Mouse (Mus musculus) forebrain, embryonic 11.5 days (tissue): Measurements from ENCODE around the gene Tex21. TPM values are rescaled to one million over a fixed set of nuclear protein-coding genes. Genes with fewer than 3 reads are reported as not detected.

Source experiments
- ATAC-seq: fragments of 200-750 bp; cut with Nextera tagmentation; replicated peaks from 2 replicates; pipeline ENCODE4 v1.8.0; 2017; ENCODE audit warnings: moderate TSS enrichment; ENCODE audit not compliant: low FRiP score
- DNase-seq: peaks from one replicate; pipeline ENCODE4 v3.0.0-alpha.2; 2017; ENCODE audit warnings: low spot score
- H3K27ac ChIP-seq: fragments of 300-500 bp; sonication (generic); 2 replicates; pipeline ENCODE4 v1.5.1; 2014; ENCODE audit warnings: low read depth, low read length
- H3K27me3 ChIP-seq: fragments of 300-500 bp; sonication (generic); 2 replicates; pipeline ENCODE4 v1.6.1; 2014; ENCODE audit warnings: mild to moderate bottlenecking, low read length, mixed read lengths; ENCODE audit not compliant: control insufficient read depth, insufficient read depth
- H3K36me3 ChIP-seq: fragments of 300-500 bp; sonication (generic); 2 replicates; pipeline ENCODE4 v1.6.1; 2014; ENCODE audit warnings: mild to moderate bottlenecking, low read length, moderate library complexity, mixed read lengths; ENCODE audit not compliant: control insufficient read depth, insufficient read depth
- H3K4me1 ChIP-seq: fragments of 300-500 bp; sonication (generic); replicated peaks from 2 replicates; pipeline ENCODE4 v1.6.1; 2014; ENCODE audit warnings: low read length, mixed read lengths; ENCODE audit not compliant: control insufficient read depth, insufficient read depth
- H3K4me2 ChIP-seq: fragments of 300-500 bp; sonication (generic); 2 replicates; pipeline ENCODE4 v1.6.1; 2014; ENCODE audit warnings: low read depth, mild to moderate bottlenecking, low read length, moderate library complexity, mixed read lengths; ENCODE audit not compliant: severe bottlenecking
- H3K4me3 ChIP-seq: fragments of 300-500 bp; sonication (generic); 2 replicates; pipeline ENCODE4 v1.5.1; 2014; ENCODE audit warnings: low read depth, low read length
- H3K9ac ChIP-seq: fragments of 300-500 bp; sonication (generic); 2 replicates; pipeline ENCODE4 v1.6.1; 2014; ENCODE audit warnings: low read length
- H3K9me3 ChIP-seq: fragments of 300-500 bp; sonication (generic); 2 replicates; pipeline ENCODE4 v1.6.1; 2016; ENCODE audit warnings: low read length, mixed read lengths; ENCODE audit not compliant: control insufficient read depth
- WGBS: fragments of 180-500 bp; shearing (Covaris S2); extraction: QIAGEN DNeasy Blood & Tissue Kit; methylation state at CpG from one replicate; pipeline ENCODE4 v1.1.7; 2014; 5-methylcytosine and 5-hydroxymethylcytosine counted together
- polyA plus RNA-seq: library from polyadenylated mRNA; unstranded; fragments of >200 nt; fragmentation: Nextera tagmentation; extraction: Ambion mirVana; gene quantifications from 2 replicates; pipeline ENCODE4 v1.2.1, GENCODE M21; 2014

Gene Tex21
- polyA plus RNA-seq, 1 experiment from 2014 or later: not detected

DNA sequence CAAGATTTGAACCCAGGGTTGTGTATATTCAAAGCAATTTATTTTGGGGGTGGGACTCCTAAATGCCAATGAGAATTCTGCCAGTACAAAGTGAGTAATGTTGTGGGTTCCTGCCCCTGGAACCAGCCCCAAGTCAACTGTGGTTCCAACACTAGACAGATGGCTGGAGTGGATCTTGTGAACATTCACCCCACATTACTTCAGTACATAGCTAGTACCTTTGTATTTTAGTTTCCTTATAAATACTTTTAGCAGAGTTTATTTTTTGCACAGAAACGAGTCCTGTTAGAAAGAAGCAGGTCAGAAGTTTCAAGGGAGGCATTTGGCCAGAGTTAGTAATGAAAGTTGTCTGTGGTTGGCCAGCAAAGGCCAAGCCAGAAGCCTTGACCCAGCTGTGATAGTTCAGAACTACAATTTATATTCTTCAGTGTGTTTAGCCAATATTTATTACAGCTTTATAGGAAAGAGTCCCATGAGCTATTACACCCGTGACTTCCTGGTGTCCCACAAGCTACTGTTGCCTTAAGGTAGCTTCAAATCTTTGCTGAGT is 34.6 kb upstream of the Tex21 start:
- Histone ChIP-seq H3K27me3 (no peaks in the 10 kb centered on the region), H3K9me3 (no peaks in the 10 kb centered on the region), H3K4me3 (no peak overlapping the region), H3K27ac (no peak overlapping the region), H3K4me2 (no peak overlapping the region), H3K4me1 (peaks cover 3% of the 10 kb centered on the region), H3K9ac (no peak overlapping the region), H3K36me3 (no peaks in the 10 kb centered on the region; the same call in 1 of the 2 replicates)
- ATAC-seq: no peak
- no peak for DNase-seq
- 90% methylated on average over 2 of the region's 2 CpGs for WGBS

DNA sequence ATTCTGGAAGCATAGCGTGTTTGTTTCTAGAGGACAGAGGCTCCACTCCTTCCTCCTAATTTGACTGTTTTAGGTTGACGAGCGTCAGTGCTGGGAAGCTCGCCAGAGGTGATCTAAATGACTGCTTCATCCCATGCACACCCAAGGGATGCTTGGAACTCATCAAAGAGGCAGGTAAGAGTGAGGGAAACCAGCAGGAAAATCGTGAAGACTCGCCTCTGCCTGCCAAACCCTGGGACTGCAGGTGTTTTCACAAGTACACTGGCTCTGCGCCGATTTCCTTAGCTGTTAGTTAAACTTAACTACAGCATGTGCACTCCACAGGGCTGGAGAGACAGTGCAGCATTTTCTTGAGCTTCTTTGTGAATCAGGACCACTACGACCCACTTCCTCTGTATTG is 34.0 kb upstream of the Tex21 start:
- no peak for DNase-seq
- no peak for ATAC-seq
- Histone ChIP-seq H3K36me3 (no peaks in the 10 kb centered on the region; the same call in 1 of the 2 replicates), H3K27me3 (no peaks in the 10 kb centered on the region), H3K27ac (no peak overlapping the region), H3K9ac (no peak overlapping the region), H3K4me3 (no peak overlapping the region), H3K9me3 (no peaks in the 10 kb centered on the region), H3K4me2 (no peak overlapping the region), H3K4me1 (peaks cover 3% of the 10 kb centered on the region)
- WGBS: 93% methylated on average over 9 of the region's 9 CpGs

GRCm38 (mm10) chr12:76278209-76278608 is 31.7 kb upstream of the Tex21 start:
- H3K27ac ChIP-seq: no peak overlapping the region
- no peaks in the 10 kb centered on the region for H3K27me3 ChIP-seq
- H3K4me3 ChIP-seq: no peak overlapping the region
- DNase-seq: no peak
- H3K4me1 ChIP-seq: peaks cover 3% of the 10 kb centered on the region
- H3K9me3 ChIP-seq: no peaks in the 10 kb centered on the region
- ATAC-seq: no peak
- H3K4me2 ChIP-seq: no peak overlapping the region
- H3K9ac ChIP-seq: no peak overlapping the region
- 86% methylated on average over 6 of the region's 6 CpGs for WGBS
- no peaks in the 10 kb centered on the region; the same call in 1 of the 2 replicates for H3K36me3 ChIP-seq

DNA sequence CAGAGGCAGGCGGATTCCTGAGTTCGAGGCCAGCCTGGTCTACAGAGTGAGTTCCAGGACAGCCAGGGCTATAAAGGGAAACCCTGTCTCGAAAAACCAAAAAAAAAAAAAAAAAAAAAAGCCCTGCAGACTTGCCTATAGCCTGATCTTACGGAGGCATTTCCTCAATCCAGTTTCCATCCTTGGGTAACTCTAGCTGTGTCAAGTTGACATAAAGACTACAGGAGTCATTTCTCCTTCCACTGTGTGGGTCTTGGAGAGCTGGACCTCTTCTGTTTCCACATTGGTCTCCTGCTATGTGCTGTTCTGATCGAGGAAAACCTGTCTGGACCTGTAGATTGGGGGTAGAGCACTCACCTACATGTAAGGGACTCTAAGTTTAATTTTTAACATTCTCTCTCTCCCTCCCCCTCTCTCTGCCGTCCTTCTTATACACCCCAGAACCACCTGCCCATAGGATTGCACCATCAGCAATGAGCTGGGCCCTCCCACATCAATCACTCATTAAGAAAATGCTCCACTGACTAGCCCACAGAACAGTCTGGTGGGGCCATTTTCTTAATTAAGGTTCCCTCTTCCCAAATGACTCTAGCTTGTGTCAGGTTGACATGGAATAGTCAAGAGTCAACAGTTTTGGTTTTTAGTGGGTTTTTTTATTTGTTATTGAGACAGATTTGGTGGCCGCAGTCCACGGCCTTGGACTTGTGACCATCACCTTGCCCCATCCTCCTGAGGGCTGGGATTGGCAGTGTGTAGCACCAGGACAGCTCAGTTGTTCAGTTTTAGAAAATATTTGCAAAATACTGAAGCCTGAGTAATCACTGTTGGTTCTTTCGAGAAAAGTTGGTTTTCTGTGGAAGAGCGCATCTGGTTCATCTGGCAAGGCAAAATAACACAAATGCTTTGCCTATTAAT is 26.3 kb upstream of the Tex21 start:
- no peaks in the 10 kb centered on the region for H3K36me3 ChIP-seq

GRCm38 (mm10) chr12:76271516-76271915 is 25.0 kb upstream of the Tex21 start:
- H3K9ac ChIP-seq: no peak overlapping the region
- no peaks in the 10 kb centered on the region for H3K4me1 ChIP-seq
- H3K4me2 ChIP-seq: no peak overlapping the region
- H3K9me3 ChIP-seq: no peaks in the 10 kb centered on the region
- no peaks in the 10 kb centered on the region for H3K27me3 ChIP-seq
- no peak overlapping the region for H3K27ac ChIP-seq
- no peak overlapping the region for H3K4me3 ChIP-seq
- WGBS: 93% methylated on average over 6 of the region's 6 CpGs
- H3K36me3 ChIP-seq: no peaks in the 10 kb centered on the region
- no peak for ATAC-seq
- DNase-seq: no peak

More for the DNA sequence above, 26.3 kb upstream of the Tex21 start:
- Histone ChIP-seq H3K4me1 (no peaks in the 10 kb centered on the region), H3K9ac (no peak overlapping the region), H3K27ac (no peak overlapping the region), H3K4me3 (no peak overlapping the region), H3K4me2 (no peak overlapping the region), H3K9me3 (no peaks in the 10 kb centered on the region), H3K27me3 (no peaks in the 10 kb centered on the region)
- 88% methylated on average over 10 of the region's 10 CpGs for WGBS
- DNase-seq: no peak
- no peak for ATAC-seq

DNA sequence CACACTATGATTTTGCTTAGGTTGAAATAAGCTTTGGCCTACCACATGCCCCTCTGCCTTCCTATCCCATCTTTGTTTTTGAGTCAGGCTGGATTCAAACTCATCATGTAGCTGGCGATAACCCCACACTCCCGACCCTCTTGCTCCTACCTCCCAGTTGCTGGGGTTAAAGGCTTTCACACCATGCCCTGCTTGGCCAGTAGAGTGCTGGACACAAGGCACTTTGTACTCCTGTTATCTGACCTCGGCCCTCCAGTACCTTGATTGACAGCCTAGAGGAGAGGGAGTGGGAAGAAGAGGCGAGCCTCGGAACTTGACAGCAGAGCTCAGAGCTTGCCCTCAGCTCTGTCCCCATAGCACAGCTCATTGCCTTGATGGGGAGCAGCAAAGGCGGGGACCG is 22.6 kb upstream of the Tex21 start:
- Histone ChIP-seq H3K4me2 (no peak overlapping the region), H3K9me3 (no peaks in the 10 kb centered on the region), H3K27me3 (no peaks in the 10 kb centered on the region), H3K4me1 (no peaks in the 10 kb centered on the region), H3K9ac (no peak overlapping the region), H3K36me3 (no peaks in the 10 kb centered on the region), H3K4me3 (no peak overlapping the region), H3K27ac (no peak overlapping the region)
- ATAC-seq (no peak), DNase-seq (no peak)
- 78% methylated on average over 7 of the region's 7 CpGs for WGBS

DNA sequence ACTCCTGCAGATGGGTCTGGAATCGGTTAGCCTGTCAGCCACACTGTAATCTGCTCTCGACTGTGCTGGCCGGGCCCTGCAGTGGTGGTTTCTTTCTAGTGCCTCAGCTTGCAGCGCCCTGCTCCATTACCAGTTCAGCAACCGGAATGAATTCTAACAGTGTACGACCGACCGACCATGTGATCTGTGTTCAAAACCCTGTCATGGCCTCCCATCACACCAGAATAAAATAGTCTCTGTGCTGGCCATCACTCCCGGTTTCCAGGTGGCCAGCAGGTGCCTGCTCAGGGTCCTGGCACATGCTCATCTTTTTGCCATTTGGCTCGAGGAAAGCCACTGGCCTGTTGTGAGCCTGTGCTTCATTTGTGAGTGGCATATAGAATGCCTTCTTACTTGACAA is 22.1 kb upstream of the Tex21 start:
- Histone ChIP-seq H3K4me3 (no peak overlapping the region), H3K27me3 (no peaks in the 10 kb centered on the region), H3K36me3 (no peaks in the 10 kb centered on the region), H3K9me3 (no peaks in the 10 kb centered on the region), H3K9ac (no peak overlapping the region), H3K4me1 (no peaks in the 10 kb centered on the region), H3K27ac (no peak overlapping the region), H3K4me2 (no peak overlapping the region)
- DNase-seq (no peak), ATAC-seq (no peak)
- 78% methylated on average over 10 of the region's 10 CpGs for WGBS

GRCm38 (mm10) chr12:76266875-76267274 is 20.3 kb upstream of the Tex21 start:
- no peaks in the 10 kb centered on the region for H3K27me3 ChIP-seq
- DNase-seq (no peak), ATAC-seq (no peak)
- H3K4me1 ChIP-seq: no peaks in the 10 kb centered on the region
- H3K9me3 ChIP-seq: no peaks in the 10 kb centered on the region
- no peak overlapping the region for H3K4me2 ChIP-seq
- H3K27ac ChIP-seq: no peak overlapping the region
- WGBS: 83% methylated on average over 9 of the region's 9 CpGs
- H3K9ac ChIP-seq: no peak overlapping the region
- no peaks in the 10 kb centered on the region for H3K36me3 ChIP-seq
- no peak overlapping the region for H3K4me3 ChIP-seq
